Mouse (Mus musculus) regulatory T cell (primary cell): ENCODE measurements around the gene Sema4d.

Source experiments
- in situ Hi-C: fragments of 300-600 bp; cut with MboI, MseI; formaldehyde crosslinking; loops from one replicate; pipeline ENCODE4 v1.15.1; 2025; ENCODE audit warnings: high pct_unique_total_duplicates

The Sema4d gene

GRCm38 (mm10) chr13:51815865-51816504 is 22.4 kb upstream of the Sema4d start:
- in situ Hi-C loops: no loop called here

- in situ Hi-C loops: no loop called here
These were observed 21.1 kb upstream of the Sema4d start for GRCm38 (mm10) chr13:51814646-51815045.

GRCm38 (mm10) chr13:51813621-51814615 is 20.4 kb upstream of the Sema4d start:
- in situ Hi-C loops: no loop called here

- in situ Hi-C loops: no loop called here
These were observed 14.6 kb upstream of the Sema4d start for GRCm38 (mm10) chr13:51808141-51808540.

- in situ Hi-C loops: no loop called here
These were observed 12.7 kb upstream of the Sema4d start for GRCm38 (mm10) chr13:51806220-51806619.

GRCm38 (mm10) chr13:51805634-51806033 is 12.1 kb upstream of the Sema4d start:
- in situ Hi-C loops: no loop called here

- in situ Hi-C loops: no loop called here
These were observed 7.4 kb upstream of the Sema4d start for GRCm38 (mm10) chr13:51800921-51801320.

GRCm38 (mm10) chr13:51799735-51800522 is 6.4 kb upstream of the Sema4d start:
- in situ Hi-C loops: no loop called here

- in situ Hi-C loops: no loop called here
These were observed 4.6 kb upstream of the Sema4d start for GRCm38 (mm10) chr13:51797899-51798746.

GRCm38 (mm10) chr13:51793948-51794347 is 401 bp upstream of the Sema4d start:
- in situ Hi-C loops: no loop called here

- in situ Hi-C loops: no loop called here
These were observed 670 bp downstream of the Sema4d start for GRCm38 (mm10) chr13:51792729-51793424.

GRCm38 (mm10) chr13:51792135-51792573 is 1.4 kb downstream of the Sema4d start:
- in situ Hi-C loops: no loop called here

- in situ Hi-C loops: no loop called here
These were observed 1.9 kb downstream of the Sema4d start for GRCm38 (mm10) chr13:51791604-51792003.

GRCm38 (mm10) chr13:51790793-51791192 is 2.8 kb downstream of the Sema4d start:
- in situ Hi-C loops: no loop called here

GRCm38 (mm10) chr13:51787858-51788257 is 5.7 kb downstream of the Sema4d start:
- in situ Hi-C loops: no loop called here

- in situ Hi-C loops: no loop called here
These were observed 6.9 kb downstream of the Sema4d start for GRCm38 (mm10) chr13:51786616-51787015.

- in situ Hi-C loops: loop anchor here (5.0 kb wide), 1 partner anchor 38 kb away; no protein-coding TSS in a partner anchor
These were observed 9.1 kb downstream of the Sema4d start for GRCm38 (mm10) chr13:51784476-51784875.

- in situ Hi-C loops: loop anchor here (5.0 kb wide), 1 partner anchor 38 kb away; no protein-coding TSS in a partner anchor
These were observed 9.7 kb downstream of the Sema4d start for GRCm38 (mm10) chr13:51783857-51784256.

GRCm38 (mm10) chr13:51780509-51781155 is 12.9 kb downstream of the Sema4d start:
- in situ Hi-C loops: loop anchor here (5.0 kb wide), 1 partner anchor 42 kb away; no protein-coding TSS in a partner anchor
